Mouse (Mus musculus) liver, postnatal 0 days (tissue): ENCODE data around the gene Shisa4. TPM values are rescaled to one million over a fixed set of nuclear protein-coding genes. Genes with fewer than 3 reads are reported as not detected.

Source experiments
- ATAC-seq: fragments of 200-750 bp; cut with Nextera tagmentation; 2 replicates; pipeline ENCODE4 v1.8.0; 2017; ENCODE audit warnings: mild to moderate bottlenecking, moderate library complexity
- DNase-seq: peaks from one replicate; pipeline ENCODE4 v3.0.0-alpha.2; 2016
- H3K27ac ChIP-seq: fragments of 300-500 bp; sonication (generic); 2 replicates; pipeline ENCODE4 v1.5.1; 2014; ENCODE audit warnings: antibody characterized with exemption, moderate library complexity, mild to moderate bottlenecking, low read depth
- H3K27me3 ChIP-seq: fragments of 300-500 bp; sonication (generic); 2 replicates; pipeline ENCODE4 v1.6.1; 2014; ENCODE audit warnings: low read length, control low read depth, mixed read lengths; ENCODE audit not compliant: insufficient read depth
- H3K36me3 ChIP-seq: fragments of 300-500 bp; sonication (generic); replicated peaks from 2 replicates; pipeline ENCODE4 v1.6.1; 2014; ENCODE audit warnings: mild to moderate bottlenecking, control low read depth, low read length, moderate library complexity, mixed read lengths; ENCODE audit not compliant: insufficient read depth
- H3K4me1 ChIP-seq: fragments of 300-500 bp; sonication (generic); 2 replicates; pipeline ENCODE4 v1.6.1; 2014; ENCODE audit warnings: antibody characterized with exemption, mild to moderate bottlenecking, control low read depth; ENCODE audit not compliant: insufficient read depth
- H3K4me2 ChIP-seq: fragments of 300-500 bp; sonication (generic); 2 replicates; pipeline ENCODE4 v1.6.1; 2014; ENCODE audit warnings: low read depth, mild to moderate bottlenecking, low read length, moderate library complexity, mixed read lengths
- H3K4me3 ChIP-seq: fragments of 300-500 bp; sonication (generic); 2 replicates; pipeline ENCODE4 v1.5.1; 2014; ENCODE audit warnings: low read depth, low read length
- H3K9ac ChIP-seq: fragments of 300-500 bp; sonication (generic); replicated peaks from 2 replicates; pipeline ENCODE4 v1.6.1; 2014; ENCODE audit warnings: mild to moderate bottlenecking, moderate library complexity
- H3K9me3 ChIP-seq: fragments of 300-500 bp; sonication (generic); 2 replicates; pipeline ENCODE4 v1.6.1; 2016; ENCODE audit warnings: mild to moderate bottlenecking, control low read depth, low read length, mixed read lengths
- CTCF ChIP-seq: sonication (generic); IDR thresholded peaks from 2 replicates; pipeline ENCODE4 v1.5.1; 2016; ENCODE audit warnings: antibody characterized with exemption, low read depth
- EP300 ChIP-seq: IDR thresholded peaks from 2 replicates; pipeline ENCODE4 v1.6.1; 2016; ENCODE audit warnings: antibody characterized with exemption, low read depth, mild to moderate bottlenecking
- WGBS: fragments of 180-500 bp; shearing (Covaris S2); extraction: QIAGEN DNeasy Blood & Tissue Kit; methylation state at CpG from one replicate; pipeline ENCODE4 v1.1.7; 2014; ENCODE audit not compliant: insufficient replicate concordance; 5-methylcytosine and 5-hydroxymethylcytosine counted together
- polyA plus RNA-seq: library from polyadenylated mRNA; unstranded; fragments of >200 nt; fragmentation: Nextera tagmentation; extraction: Ambion mirVana; gene quantifications from 2 replicates; pipeline ENCODE4 v1.2.1, GENCODE M21; 2015

Shisa4 gene
- polyA plus RNA-seq, 1 experiment from 2014 or later: 1.5 TPM

DNA sequence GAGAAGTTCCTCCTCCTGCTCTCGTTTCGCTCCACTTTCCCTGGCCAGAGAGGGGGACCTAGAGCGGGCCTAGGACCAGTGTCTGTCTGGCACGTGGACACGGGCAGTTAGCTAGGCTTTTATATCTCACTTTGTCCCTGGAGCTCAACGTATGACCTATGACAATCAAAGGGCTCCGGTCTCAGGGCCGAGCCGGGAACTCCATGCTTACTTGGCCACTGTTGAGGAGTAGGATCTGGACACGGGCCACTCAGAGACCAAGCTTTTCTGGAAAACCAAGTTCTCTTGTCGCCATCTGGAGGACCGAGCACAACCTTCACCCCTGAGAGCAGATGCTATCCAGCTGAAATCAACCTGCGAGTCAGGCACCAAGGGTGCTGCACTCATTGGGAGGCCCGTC is 6.1 kb downstream of the Shisa4 start:
- peak overlapping the region; percentile 46; the same call in 1 of the 2 replicates for H3K4me3 ChIP-seq
- TF ChIP-seq EP300 (no peak), CTCF (peak; percentile 29; the same call in 1 of the 2 replicates)
- no peak overlapping the region for H3K27ac ChIP-seq
- no peaks in the 10 kb centered on the region for H3K9me3 ChIP-seq
- no peak overlapping the region for H3K9ac ChIP-seq
- ATAC-seq: peak; percentile 12; the same call in 1 of the 2 replicates
- no peaks in the 10 kb centered on the region for H3K36me3 ChIP-seq
- DNase-seq: no peak
- no peaks in the 10 kb centered on the region for H3K4me1 ChIP-seq
- peaks cover 10% of the 10 kb centered on the region for H3K27me3 ChIP-seq
- 15% methylated on average over 14 of the region's 14 CpGs for WGBS
- peak overlapping the region; percentile 81 for H3K4me2 ChIP-seq

DNA sequence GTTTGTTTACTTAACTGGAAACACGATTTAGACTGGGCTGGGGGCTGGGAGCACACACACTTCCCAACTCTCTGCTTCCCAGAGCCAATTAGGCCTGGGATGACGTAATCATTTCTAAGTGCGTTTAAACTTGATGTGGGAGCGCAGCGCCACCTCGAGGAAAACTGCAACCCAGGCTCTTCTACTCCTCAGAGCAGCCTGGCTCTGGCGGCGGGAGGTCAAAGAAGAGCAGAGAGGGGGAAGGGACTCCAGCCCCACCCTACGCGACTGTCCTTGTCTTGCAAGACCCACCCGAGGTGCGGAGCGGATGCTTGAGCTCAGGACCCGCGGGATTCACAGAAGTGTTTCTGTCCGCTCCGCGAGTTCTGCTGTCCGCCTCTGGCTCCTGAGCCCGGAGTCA is 6.8 kb downstream of the Shisa4 start:
- 2% methylated on average over 20 of the region's 20 CpGs for WGBS
- H3K9ac ChIP-seq: peak overlapping the region; percentile 34; the same call in 1 of the 2 replicates

GRCm38 (mm10) chr1:135367595-135367994 is 7.4 kb downstream of the Shisa4 start:
- peaks cover 8% of the 10 kb centered on the region; the same call in 1 of the 2 replicates for H3K27me3 ChIP-seq
- H3K9me3 ChIP-seq: no peaks in the 10 kb centered on the region
- no peaks in the 10 kb centered on the region for H3K36me3 ChIP-seq
- no peak overlapping the region for H3K4me3 ChIP-seq
- H3K27ac ChIP-seq: no peak overlapping the region
- H3K4me2 ChIP-seq: no peak overlapping the region
- TF ChIP-seq CTCF: no peak
- no peak for TF ChIP-seq EP300
- no peak for DNase-seq
- WGBS: 67% methylated on average over 8 of the region's 8 CpGs
- H3K9ac ChIP-seq: no peak overlapping the region
- no peaks in the 10 kb centered on the region for H3K4me1 ChIP-seq
- no peak for ATAC-seq

More for the DNA sequence above, 6.8 kb downstream of the Shisa4 start:
- peak; percentile 87 for TF ChIP-seq CTCF
- no peak for TF ChIP-seq EP300
- peaks cover 8% of the 10 kb centered on the region; the same call in 1 of the 2 replicates for H3K27me3 ChIP-seq
- DNase-seq: peak; percentile 85
- H3K4me2 ChIP-seq: peak overlapping the region; percentile 81
- H3K4me1 ChIP-seq: no peaks in the 10 kb centered on the region
- H3K27ac ChIP-seq: no peak overlapping the region
- H3K4me3 ChIP-seq: peak overlapping the region; percentile 46
- ATAC-seq: peak; percentile 83
- H3K36me3 ChIP-seq: no peaks in the 10 kb centered on the region
- no peaks in the 10 kb centered on the region for H3K9me3 ChIP-seq

DNA sequence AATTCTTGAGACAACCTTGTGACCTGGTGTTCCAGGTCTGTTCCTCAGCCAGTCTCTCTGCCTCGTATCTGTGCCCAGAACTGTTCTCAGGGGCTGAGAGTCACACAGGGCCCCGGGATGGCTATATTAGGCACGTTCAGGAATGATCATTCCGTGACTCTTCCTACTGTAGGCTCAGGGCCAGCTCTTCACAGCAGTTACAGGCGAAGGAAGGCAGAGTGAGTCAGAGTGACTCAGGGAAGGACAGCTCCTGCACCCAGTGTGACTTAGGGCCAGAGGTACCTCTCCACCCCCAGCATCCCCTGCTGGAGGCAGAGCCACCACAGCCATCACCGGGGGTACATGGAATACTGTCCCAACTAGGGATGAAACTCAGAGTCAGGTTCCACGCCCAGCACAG is 8.0 kb downstream of the Shisa4 start:
- H3K36me3 ChIP-seq: no peaks in the 10 kb centered on the region
- no peak overlapping the region for H3K27ac ChIP-seq
- 76% methylated on average over 7 of the region's 7 CpGs for WGBS
- H3K4me3 ChIP-seq: no peak overlapping the region
- H3K4me1 ChIP-seq: no peaks in the 10 kb centered on the region
- DNase-seq (no peak), ATAC-seq (no peak)
- no peak overlapping the region for H3K9ac ChIP-seq
- peaks cover 8% of the 10 kb centered on the region; the same call in 1 of the 2 replicates for H3K27me3 ChIP-seq
- H3K9me3 ChIP-seq: no peaks in the 10 kb centered on the region
- TF ChIP-seq EP300 (no peak), CTCF (no peak)
- no peak overlapping the region for H3K4me2 ChIP-seq

- Histone ChIP-seq H3K4me1 (no peaks in the 10 kb centered on the region), H3K36me3 (no peaks in the 10 kb centered on the region)
- TF ChIP-seq CTCF (no peak), EP300 (no peak)
Measured at GRCm38 (mm10) chr1:135366380-135366779, 8.7 kb downstream of the Shisa4 start.

DNA sequence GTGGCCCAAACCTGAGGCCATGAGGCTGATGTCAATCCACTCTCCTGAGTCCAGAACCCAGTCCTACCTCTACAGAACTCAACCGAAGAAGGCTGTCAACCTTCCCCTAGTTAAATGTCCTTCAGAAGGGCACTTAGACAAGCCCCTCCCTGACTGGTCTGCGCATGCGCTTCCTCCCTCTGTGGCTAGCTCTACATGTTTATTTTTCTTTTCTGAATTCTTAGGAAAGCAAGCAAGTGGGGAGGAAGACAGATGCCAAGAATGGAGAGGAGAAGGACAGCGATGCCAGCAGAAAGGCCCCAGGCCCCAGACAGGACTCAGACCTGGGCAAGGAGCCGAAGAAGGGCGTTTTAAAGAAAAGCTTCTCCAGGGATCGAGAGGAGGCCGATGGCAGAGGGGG is 11.6 kb downstream of the Shisa4 start:
- WGBS: 77% methylated on average over 8 of the region's 8 CpGs
- Histone ChIP-seq H3K9me3 (no peaks in the 10 kb centered on the region), H3K27ac (no peak overlapping the region), H3K4me3 (no peak overlapping the region), H3K4me2 (no peak overlapping the region), H3K27me3 (no peaks in the 10 kb centered on the region), H3K36me3 (no peaks in the 10 kb centered on the region), H3K4me1 (no peaks in the 10 kb centered on the region), H3K9ac (no peak overlapping the region)
- no peak for TF ChIP-seq CTCF
- no peak for TF ChIP-seq EP300
- ATAC-seq (no peak), DNase-seq (no peak)

More at GRCm38 (mm10) chr1:135366380-135366779, 8.7 kb downstream of the Shisa4 start:
- no peak overlapping the region for H3K9ac ChIP-seq
- H3K4me3 ChIP-seq: no peak overlapping the region
- H3K27me3 ChIP-seq: peaks cover 8% of the 10 kb centered on the region; the same call in 1 of the 2 replicates
- no peaks in the 10 kb centered on the region for H3K9me3 ChIP-seq
- no peak for ATAC-seq
- H3K27ac ChIP-seq: no peak overlapping the region
- H3K4me2 ChIP-seq: no peak overlapping the region
- no peak for DNase-seq

DNA sequence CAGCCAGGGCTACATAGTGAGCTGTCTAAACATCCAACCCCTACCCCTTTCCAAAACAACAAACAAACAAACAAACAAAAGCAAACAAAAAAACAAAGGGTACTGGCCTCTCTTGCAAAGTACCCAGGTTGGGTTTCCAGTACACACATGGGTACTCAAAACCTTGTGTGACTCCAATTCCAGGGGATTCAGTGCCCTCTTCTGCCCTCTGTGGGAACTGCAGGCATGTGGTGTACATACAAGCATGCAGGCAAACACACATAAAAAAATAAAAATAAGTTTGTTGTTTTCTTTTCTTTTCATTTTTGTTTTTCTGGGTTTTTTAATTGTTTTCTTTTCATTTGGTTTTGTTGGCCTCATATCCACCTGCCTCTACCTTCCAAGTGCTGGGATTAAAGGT is 12.9 kb downstream of the Shisa4 start:
- DNase-seq: no peak
- no peaks in the 10 kb centered on the region for H3K27me3 ChIP-seq
- no peak for ATAC-seq

More for the DNA sequence above, 12.9 kb downstream of the Shisa4 start:
- H3K9me3 ChIP-seq: no peaks in the 10 kb centered on the region
- H3K27ac ChIP-seq: no peak overlapping the region
- H3K4me3 ChIP-seq: no peak overlapping the region
- H3K36me3 ChIP-seq: no peaks in the 10 kb centered on the region
- no peaks in the 10 kb centered on the region for H3K4me1 ChIP-seq
- no peak overlapping the region for H3K9ac ChIP-seq
- no peak overlapping the region for H3K4me2 ChIP-seq
- no peak for TF ChIP-seq EP300
- 0 out of 2 replicates have a peak, but pooled peaks have one; percentile 6 for TF ChIP-seq CTCF
